Mouse (Mus musculus) adrenal gland, adult 18-20 months (tissue): ENCODE measurements at regions not wholly inside any gene's neighbourhood (a gene's known extent, or its start where the extent isn't known, plus 50 kb on each side); places are given as distances from the start of the nearest gene placed in this dataset.

Experiments used
- DNase-seq, 2 experiments: peaks; one replicate each; pipeline ENCODE4 v3.0.0; 2021 to 2022; ENCODE audit warnings: low spot score in 2 of 2

GRCm38 (mm10) chr12:27283964-27284363, 58.4 kb downstream of the Sox11 start:
- no peak for DNase-seq

- DNase-seq = no peak
Measured at GRCm38 (mm10) chr12:27261965-27262364, 80.4 kb downstream of the Sox11 start.

- no peak for DNase-seq
Measured at GRCm38 (mm10) chr12:27254125-27254524, 88.2 kb downstream of the Sox11 start.

GRCm38 (mm10) chr12:27251521-27251920, 90.9 kb downstream of the Sox11 start:
- no peak for DNase-seq

GRCm38 (mm10) chr12:27248545-27248855, 93.9 kb downstream of the Sox11 start:
- no peak for DNase-seq

GRCm38 (mm10) chr12:27247756-27248544, 94.4 kb downstream of the Sox11 start:
- no peak for DNase-seq

- DNase-seq = no peak
Measured at GRCm38 (mm10) chr12:27235748-27236147, 106.6 kb downstream of the Sox11 start.

GRCm38 (mm10) chr12:27221541-27221940, 120.8 kb downstream of the Sox11 start:
- no peak for DNase-seq

GRCm38 (mm10) chr12:27201191-27201590, 141.2 kb downstream of the Sox11 start:
- DNase-seq = no peak

GRCm38 (mm10) chr12:27194001-27194400, 148.4 kb downstream of the Sox11 start:
- no peak for DNase-seq

GRCm38 (mm10) chr12:27191916-27192315, 150.5 kb downstream of the Sox11 start:
- no peak for DNase-seq

GRCm38 (mm10) chr12:27187480-27187879, 154.9 kb downstream of the Sox11 start:
- no peak for DNase-seq

GRCm38 (mm10) chr12:27182397-27183375, 159.7 kb downstream of the Sox11 start:
- no peak for DNase-seq

GRCm38 (mm10) chr12:27173561-27173960, 168.8 kb downstream of the Sox11 start:
- no peak for DNase-seq

- no peak for DNase-seq
Measured at GRCm38 (mm10) chr12:27173151-27173550, 169.2 kb downstream of the Sox11 start.

GRCm38 (mm10) chr12:27171595-27171994, 170.8 kb downstream of the Sox11 start:
- no peak for DNase-seq

GRCm38 (mm10) chr12:27164920-27165504, 177.4 kb downstream of the Sox11 start:
- DNase-seq = no peak

- no peak for DNase-seq
Measured at GRCm38 (mm10) chr12:27160063-27160686, 182.2 kb downstream of the Sox11 start.

GRCm38 (mm10) chr12:27159416-27160062, 182.8 kb downstream of the Sox11 start:
- DNase-seq = no peak
